Mouse (Mus musculus) cortical plate, adult 2 months (tissue): ENCODE data around the gene Gdf1. TPM values are rescaled to one million over a fixed set of nuclear protein-coding genes. Genes with fewer than 3 reads are reported as not detected.

Experiments used
- H3K27ac ChIP-seq: fragments of 200-500 bp; 2 replicates; pipeline ENCODE4 v1.5.1; 2012; ENCODE audit warnings: low read length, control low read depth, inconsistent platforms; ENCODE audit not compliant: insufficient read depth
- H3K4me1 ChIP-seq: fragments of 200-500 bp; 2 replicates; pipeline ENCODE4 v1.6.1; 2011; ENCODE audit warnings: low read length; ENCODE audit not compliant: control insufficient read depth, insufficient read depth
- H3K4me3 ChIP-seq: fragments of 200-500 bp; 2 replicates; pipeline ENCODE4 v1.5.1; 2011; ENCODE audit warnings: mild to moderate bottlenecking, low read length, control low read depth; ENCODE audit not compliant: insufficient read depth
- CTCF ChIP-seq: fragments of 200-500 bp; IDR thresholded peaks from 2 replicates; pipeline ENCODE4 v1.5.1; 2011; ENCODE audit warnings: mild to moderate bottlenecking, control low read depth, low read length; ENCODE audit not compliant: insufficient read depth; ENCODE audit errors: extremely low read depth
- POLR2A ChIP-seq: fragments of 200-500 bp; IDR thresholded peaks from 2 replicates; pipeline ENCODE4 v1.6.1; 2011; ENCODE audit warnings: mild to moderate bottlenecking, low read length, control low read depth; ENCODE audit not compliant: insufficient read depth; ENCODE audit errors: extremely low read depth
- polyA plus RNA-seq: library from polyadenylated mRNA; depleted of rRNA; stranded (reverse); fragments of >200 nt; gene quantifications from 2 replicates; pipeline ENCODE4 v1.2.3, GENCODE M21; 2012; rRNA removed

Gene Gdf1
- polyA plus RNA-seq, 1 experiment = 42.7 TPM

DNA sequence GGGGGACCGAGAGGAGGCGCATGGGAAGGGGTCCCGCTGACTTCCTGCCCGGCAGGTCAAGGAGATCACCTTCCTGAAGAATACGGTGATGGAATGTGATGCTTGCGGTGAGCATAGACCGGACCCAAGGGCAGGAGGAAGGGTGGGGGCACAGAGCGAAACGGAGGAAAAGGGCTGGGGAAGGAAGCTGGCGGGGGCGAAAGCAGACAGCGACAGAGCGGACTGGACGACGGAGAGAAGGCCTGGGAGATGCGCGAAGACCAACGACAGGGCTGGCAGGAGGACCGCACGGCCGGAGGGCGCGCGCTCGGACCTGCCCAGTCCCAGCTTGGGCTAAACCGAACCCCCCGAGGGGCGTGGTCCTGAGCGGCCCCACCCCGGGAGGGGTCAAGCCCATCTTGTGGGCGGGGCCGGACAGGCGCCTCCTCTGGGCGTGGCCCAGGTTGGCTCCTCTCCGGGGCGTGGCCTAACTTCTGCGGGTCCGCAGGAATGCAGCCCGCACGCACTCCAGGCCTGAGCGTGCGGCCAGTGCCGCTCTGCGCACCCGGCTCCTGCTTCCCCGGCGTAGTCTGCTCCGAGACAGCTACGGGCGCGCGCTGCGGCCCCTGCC, 44.8 kb downstream of the Gdf1 start:
- TF ChIP-seq POLR2A = no peak
- TF ChIP-seq CTCF = no peak
- H3K4me1 ChIP-seq = no peaks in the 10 kb centered on the region
- H3K27ac ChIP-seq = no peak overlapping the region
- H3K4me3 ChIP-seq = 0 out of 2 replicates have a peak overlapping the region, but pooled peaks have one; percentile 4

- no peak overlapping the region for H3K27ac ChIP-seq
- TF ChIP-seq POLR2A (no peak), CTCF (no peak)
- no peaks in the 10 kb centered on the region for H3K4me1 ChIP-seq
- H3K4me3 ChIP-seq = no peak overlapping the region
Observed at GRCm38 (mm10) chr8:70375212-70375859, 45.7 kb downstream of the Gdf1 start.

DNA sequence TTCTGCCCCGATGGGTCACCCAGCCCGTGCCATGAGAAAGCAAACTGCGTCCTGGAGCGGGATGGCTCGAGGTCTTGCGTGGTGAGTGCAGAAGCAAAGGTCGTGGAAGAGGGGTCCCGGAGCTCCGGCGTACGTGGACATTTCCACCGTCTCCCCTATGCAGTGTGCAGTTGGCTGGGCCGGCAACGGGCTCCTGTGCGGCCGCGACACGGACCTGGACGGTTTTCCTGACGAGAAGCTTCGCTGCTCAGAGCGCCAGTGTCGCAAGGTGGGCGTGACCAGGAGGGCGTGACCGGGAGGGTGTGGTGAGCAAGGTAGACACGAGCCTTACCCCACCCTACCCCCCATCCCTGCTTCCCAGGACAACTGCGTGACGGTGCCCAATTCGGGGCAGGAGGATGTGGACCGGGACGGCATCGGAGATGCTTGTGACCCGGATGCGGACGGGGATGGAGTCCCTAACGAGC, 46.7 kb downstream of the Gdf1 start:
- H3K4me1 ChIP-seq = no peaks in the 10 kb centered on the region
- no peak overlapping the region for H3K27ac ChIP-seq
- TF ChIP-seq POLR2A (no peak), CTCF (no peak)
- H3K4me3 ChIP-seq = no peak overlapping the region

DNA sequence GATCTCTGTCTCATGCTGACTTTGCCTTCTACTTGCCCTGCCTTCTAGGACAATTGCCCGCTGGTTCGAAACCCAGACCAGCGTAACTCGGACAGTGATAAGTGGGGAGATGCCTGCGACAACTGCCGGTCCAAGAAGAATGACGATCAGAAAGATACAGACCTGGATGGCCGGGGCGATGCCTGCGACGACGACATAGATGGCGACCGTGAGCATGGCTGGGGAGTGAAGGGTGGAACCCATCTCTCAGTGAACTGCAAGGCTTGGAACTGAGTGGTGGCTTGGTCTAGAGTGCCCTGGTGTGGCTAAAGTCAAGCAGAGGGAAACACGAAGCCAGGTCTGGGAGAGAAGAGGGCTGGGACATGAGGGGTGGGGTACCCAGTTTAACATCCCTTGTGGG, 47.4 kb downstream of the Gdf1 start:
- no peaks in the 10 kb centered on the region for H3K4me1 ChIP-seq
- no peak overlapping the region for H3K27ac ChIP-seq
- TF ChIP-seq CTCF = no peak
- no peak for TF ChIP-seq POLR2A
- H3K4me3 ChIP-seq = no peak overlapping the region

GRCm38 (mm10) chr8:70380069-70380468, 50.5 kb downstream of the Gdf1 start:
- no peak overlapping the region for H3K27ac ChIP-seq

More at GRCm38 (mm10) chr8:70380069-70380468, 50.5 kb downstream of the Gdf1 start:
- TF ChIP-seq POLR2A (no peak), CTCF (no peak)
- Histone ChIP-seq H3K4me3 (no peak overlapping the region), H3K4me1 (no peaks in the 10 kb centered on the region)

Other genes with a start within 250 kb of the Gdf1 start
- 65.4 and 69.9 TPM in 2 replicates for gene Hapln4, start 246.4 kb upstream of the Gdf1 start, polyA plus RNA-seq
- 79.0 and 82.5 TPM in 2 replicates for gene Ncan, start 208.9 kb upstream of the Gdf1 start, polyA plus RNA-seq
- gene Nr2c2ap, start 198.5 kb upstream of the Gdf1 start, polyA plus RNA-seq = 22.5 and 25.2 TPM in 2 replicates
- gene Rfxank, start 190.7 kb upstream of the Gdf1 start, polyA plus RNA-seq = 18.0 and 18.5 TPM in 2 replicates
- gene Borcs8, start 190.3 kb upstream of the Gdf1 start, polyA plus RNA-seq = 107 and 108 TPM in 2 replicates
- 0.17 and 0.19 TPM in 2 replicates for gene Mef2b, start 190.1 kb upstream of the Gdf1 start, polyA plus RNA-seq
- 55.9 and 74.3 TPM in 2 replicates for gene Tmem161a, start 157.5 kb upstream of the Gdf1 start, polyA plus RNA-seq
- gene Slc25a42, start 117.5 kb upstream of the Gdf1 start, polyA plus RNA-seq = 55.9 and 56.8 TPM in 2 replicates
- gene Sugp2, start 95.6 kb upstream of the Gdf1 start, polyA plus RNA-seq = 105 and 121 TPM in 2 replicates
- 55.9 and 58.0 TPM in 2 replicates for gene Armc6, start 95.4 kb upstream of the Gdf1 start, polyA plus RNA-seq
- gene Homer3, start 47.0 kb upstream of the Gdf1 start, polyA plus RNA-seq = 11.6 and 22.6 TPM in 2 replicates
- gene Ddx49, start 27.3 kb upstream of the Gdf1 start, polyA plus RNA-seq = 48.4 and 52.2 TPM in 2 replicates
- 232 and 238 TPM in 2 replicates for gene Cope, start 27.3 kb upstream of the Gdf1 start, polyA plus RNA-seq
- gene Cers1, start 14.0 kb upstream of the Gdf1 start, polyA plus RNA-seq = 79.8 and 84.8 TPM in 2 replicates
- gene Upf1, start 23.5 kb downstream of the Gdf1 start, polyA plus RNA-seq = 23.8 TPM in 2 replicates
- gene Comp, start 43.7 kb downstream of the Gdf1 start, polyA plus RNA-seq = 0.19 and 0.36 TPM in 2 replicates
- 113 and 115 TPM in 2 replicates for gene Crtc1, start 109.8 kb downstream of the Gdf1 start, polyA plus RNA-seq
- 66.9 and 70.9 TPM in 2 replicates for gene Klhl26, start 147.2 kb downstream of the Gdf1 start, polyA plus RNA-seq
- 368 and 400 TPM in 2 replicates for gene Tmem59l, start 157.5 kb downstream of the Gdf1 start, polyA plus RNA-seq
- 2.1 and 8.6 TPM in 2 replicates for gene Crlf1, start 163.3 kb downstream of the Gdf1 start, polyA plus RNA-seq
- 201 and 206 TPM in 2 replicates for gene Rex1bd, start 176.9 kb downstream of the Gdf1 start, polyA plus RNA-seq
- 851 and 918 TPM in 2 replicates for gene Uba52, start 181.0 kb downstream of the Gdf1 start, polyA plus RNA-seq
- gene Fkbp8, start 197.9 kb downstream of the Gdf1 start, polyA plus RNA-seq = 592 and 612 TPM in 2 replicates
- 61.0 and 64.4 TPM in 2 replicates for gene Kxd1, start 198.1 kb downstream of the Gdf1 start, polyA plus RNA-seq
- gene Ell, start 209.6 kb downstream of the Gdf1 start, polyA plus RNA-seq = 23.8 and 23.9 TPM in 2 replicates